16 mouse cellular contexts compared by ENCODE assay signal in the genomic region with DNA sequence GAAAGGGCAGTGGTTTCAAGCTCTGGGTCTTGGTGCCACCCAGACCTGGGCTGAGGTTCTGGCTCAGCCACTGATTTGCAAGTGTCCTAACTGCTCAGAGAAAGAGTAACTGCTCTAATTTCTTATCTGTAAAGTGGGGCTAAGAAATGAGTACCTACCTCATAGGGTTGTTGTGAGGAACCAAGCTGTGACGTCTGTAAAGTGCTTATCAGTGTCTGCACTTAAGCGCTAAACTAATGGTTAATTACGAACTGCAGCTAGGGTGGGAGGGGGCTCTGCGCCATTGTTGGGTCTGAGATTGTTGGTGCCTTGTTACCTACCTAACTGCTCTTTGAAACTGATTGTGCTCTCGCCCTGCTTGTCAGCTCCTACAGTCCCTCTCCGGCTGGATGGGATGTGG. TPM values are rescaled to one million over a fixed set of nuclear protein-coding genes. Genes with fewer than 3 reads are reported as not detected.
DNase-seq lines count a peak whose midpoint lies in the region; ATAC-seq lines count a peak whose summit lies in the region.
"Had no signal": no experiment of that assay in that cellular context is flagged by ENCODE, and none has a peak within 500 bp of the region (broad histone marks: within the 10 kb centered on the region; RNA-seq: fewer than 3 reads in every experiment).

No protein-coding gene starts in this region.

- H3K9me3 ChIP-seq in forebrain, embryonic 13.5 days (replicated peaks), result no peaks in the 10 kb centered on the region
- H3K9me3 ChIP-seq in forebrain, embryonic 11.5 days (ENCODE audit: control insufficient read depth, low read length), result no peaks in the 10 kb centered on the region
- H3K9me3 ChIP-seq in intestine, embryonic 14.5 days (ENCODE audit: control insufficient read depth, low read length), result no peaks in the 10 kb centered on the region
- no peaks in the 10 kb centered on the region for H3K9me3 ChIP-seq in intestine, embryonic 16.5 days (ENCODE audit: control insufficient read depth, low read length)
- H3K9me3 ChIP-seq in neural tube, embryonic 12.5 days, result no peaks in the 10 kb centered on the region
- H3K9me3 ChIP-seq in neural tube, embryonic 15.5 days (replicated peaks), result no peaks in the 10 kb centered on the region
- H3K9me3 ChIP-seq: limb, embryonic 15.5 days had no signal

- no peak for DNase-seq in forebrain, embryonic 11.5 days (ENCODE audit: low spot score)
- no peak for DNase-seq in intestine, embryonic 14.5 days (ENCODE audit: low spot score)
- DNase-seq in ovary, adult 18-20 months (ENCODE audit: low spot score), result no peak
- DNase-seq in thymus, adult 18-20 months, result no peak
- DNase-seq: adrenal gland, postnatal 14 days; cerebellum, adult 9-11 months; heart, postnatal 4 days; kidney, adult 8-10 months; right cerebral cortex, adult 18-20 months had no signal

- H3K27me3 ChIP-seq in forebrain, embryonic 13.5 days, result no peaks in the 10 kb centered on the region
- H3K27me3 ChIP-seq in forebrain, embryonic 11.5 days (ENCODE audit: control insufficient read depth, insufficient read depth, low read length), result no peaks in the 10 kb centered on the region
- H3K27me3 ChIP-seq in intestine, embryonic 14.5 days (replicated peaks; ENCODE audit: control insufficient read depth, insufficient read depth, low read length), result no peaks in the 10 kb centered on the region
- H3K27me3 ChIP-seq in intestine, embryonic 16.5 days (replicated peaks; ENCODE audit: control insufficient read depth, insufficient read depth, low read length), result no peaks in the 10 kb centered on the region
- H3K27me3 ChIP-seq in neural tube, embryonic 12.5 days (replicated peaks), result no peaks in the 10 kb centered on the region
- no peaks in the 10 kb centered on the region for H3K27me3 ChIP-seq in neural tube, embryonic 15.5 days (replicated peaks)
- H3K27me3 ChIP-seq: limb, embryonic 15.5 days had no signal

- H3K4me2 ChIP-seq in forebrain, embryonic 13.5 days, result 0 out of 2 replicates have a peak overlapping the region, but pooled peaks have one; percentile 16
- no peak overlapping the region for H3K4me2 ChIP-seq in forebrain, embryonic 11.5 days (ENCODE audit: low read depth, low read length, severe bottlenecking)
- H3K4me2 ChIP-seq in intestine, embryonic 14.5 days (ENCODE audit: low read length), result no peak overlapping the region
- no peak overlapping the region for H3K4me2 ChIP-seq in intestine, embryonic 16.5 days (ENCODE audit: low read depth, low read length)
- H3K4me2 ChIP-seq in neural tube, embryonic 12.5 days (replicated peaks), result peak overlapping the region; percentile 27
- H3K4me2 ChIP-seq in neural tube, embryonic 15.5 days, result no peak overlapping the region
- H3K4me2 ChIP-seq: limb, embryonic 15.5 days had no signal

- H3K27ac ChIP-seq in forebrain, embryonic 13.5 days, result no peak overlapping the region
- H3K27ac ChIP-seq in forebrain, embryonic 11.5 days (ENCODE audit: low read depth, low read length), result no peak overlapping the region
- peak overlapping the region; percentile 10; the same call in 1 of the 2 replicates for H3K27ac ChIP-seq in intestine, embryonic 14.5 days (ENCODE audit: low read depth)
- no peak overlapping the region for H3K27ac ChIP-seq in intestine, embryonic 16.5 days (ENCODE audit: low read length)
- H3K27ac ChIP-seq in neural tube, embryonic 12.5 days, result no peak overlapping the region
- no peak overlapping the region for H3K27ac ChIP-seq in neural tube, embryonic 15.5 days (replicated peaks)
- H3K27ac ChIP-seq: limb, embryonic 15.5 days had no signal

- peak overlapping the region; percentile 26; the same call in 1 of the 2 replicates for H3K9ac ChIP-seq in forebrain, embryonic 13.5 days
- no peak overlapping the region for H3K9ac ChIP-seq in forebrain, embryonic 11.5 days (ENCODE audit: low read length)
- no peak overlapping the region for H3K9ac ChIP-seq in intestine, embryonic 14.5 days (ENCODE audit: low read length)
- H3K9ac ChIP-seq in intestine, embryonic 16.5 days (ENCODE audit: low read depth, low read length), result no peak overlapping the region
- no peak overlapping the region for H3K9ac ChIP-seq in neural tube, embryonic 12.5 days
- no peak overlapping the region for H3K9ac ChIP-seq in neural tube, embryonic 15.5 days (replicated peaks)
- H3K9ac ChIP-seq: limb, embryonic 15.5 days had no signal

- H3K36me3 ChIP-seq in forebrain, embryonic 13.5 days (ENCODE audit: poor library complexity, severe bottlenecking), result peaks cover 99% of the 10 kb centered on the region
- peaks cover 76% of the 10 kb centered on the region for H3K36me3 ChIP-seq in forebrain, embryonic 11.5 days (ENCODE audit: control insufficient read depth, insufficient read depth, low read length)
- H3K36me3 ChIP-seq in intestine, embryonic 14.5 days (ENCODE audit: control insufficient read depth, insufficient read depth, low read length), result peaks cover 98% of the 10 kb centered on the region
- peaks cover 75% of the 10 kb centered on the region for H3K36me3 ChIP-seq in intestine, embryonic 16.5 days (ENCODE audit: control insufficient read depth, insufficient read depth, low read length)
- H3K36me3 ChIP-seq in neural tube, embryonic 12.5 days, result peaks cover 96% of the 10 kb centered on the region
- H3K36me3 ChIP-seq in neural tube, embryonic 15.5 days, result peaks cover 95% of the 10 kb centered on the region

- H3K4me1 ChIP-seq in forebrain, embryonic 13.5 days, result peaks cover 66% of the 10 kb centered on the region
- H3K4me1 ChIP-seq in forebrain, embryonic 11.5 days (replicated peaks; ENCODE audit: control insufficient read depth, insufficient read depth, low read length), result peaks cover 25% of the 10 kb centered on the region
- peaks cover 26% of the 10 kb centered on the region for H3K4me1 ChIP-seq in intestine, embryonic 14.5 days (replicated peaks; ENCODE audit: control insufficient read depth, insufficient read depth, low read length)
- H3K4me1 ChIP-seq in intestine, embryonic 16.5 days (ENCODE audit: control insufficient read depth, insufficient read depth, low read length), result peaks cover 79% of the 10 kb centered on the region
- H3K4me1 ChIP-seq in neural tube, embryonic 12.5 days, result peaks cover 70% of the 10 kb centered on the region
- H3K4me1 ChIP-seq in neural tube, embryonic 15.5 days, result peaks cover 69% of the 10 kb centered on the region

- ATAC-seq in forebrain, embryonic 13.5 days, result no peak
- no peak for ATAC-seq in forebrain, embryonic 11.5 days (replicated peaks; ENCODE audit: low FRiP score)
- ATAC-seq in intestine, embryonic 14.5 days (replicated peaks; ENCODE audit: low FRiP score, low TSS enrichment, low read depth), result no peak
- no peak for ATAC-seq in intestine, embryonic 16.5 days
- ATAC-seq in neural tube, embryonic 12.5 days (ENCODE audit: low FRiP score, low read depth), result no peak
- ATAC-seq in neural tube, embryonic 15.5 days (ENCODE audit: low FRiP score), result no peak
- ATAC-seq: forebrain, embryonic 16.5 days; lung, postnatal 0 days had no signal

- WGBS in forebrain, embryonic 13.5 days, result 56% methylated on average over 6 of the region's 6 CpGs
- WGBS in forebrain, embryonic 11.5 days, result 80% methylated on average over 6 of the region's 6 CpGs
- WGBS in intestine, embryonic 14.5 days, result 71% methylated on average over 6 of the region's 6 CpGs
- WGBS in intestine, embryonic 16.5 days, result 62% methylated on average over 6 of the region's 6 CpGs
- WGBS in neural tube, embryonic 12.5 days, result 71% methylated on average over 6 of the region's 6 CpGs
- 57% methylated on average over 6 of the region's 6 CpGs for WGBS in neural tube, embryonic 15.5 days

- H3K4me3 ChIP-seq in forebrain, embryonic 13.5 days, result no peak overlapping the region
- no peak overlapping the region for H3K4me3 ChIP-seq in forebrain, embryonic 11.5 days (ENCODE audit: low read depth, low read length)
- H3K4me3 ChIP-seq in intestine, embryonic 14.5 days (ENCODE audit: low read depth, low read length), result no peak overlapping the region
- no peak overlapping the region for H3K4me3 ChIP-seq in intestine, embryonic 16.5 days (ENCODE audit: low read length)
- H3K4me3 ChIP-seq in neural tube, embryonic 12.5 days, result 0 out of 2 replicates have a peak overlapping the region, but pooled peaks have one; percentile 5
- no peak overlapping the region for H3K4me3 ChIP-seq in neural tube, embryonic 15.5 days (replicated peaks)
- H3K4me3 ChIP-seq: limb, embryonic 15.5 days had no signal

RNA-seq across cellular contexts. Expression of a gene that starts 7.5 kb away (rescaled TPM):
- polyA plus RNA-seq in forebrain, embryonic 13.5 days (2015; fragmentation: Nextera tagmentation; extraction: Ambion mirVana), result 69.1 and 75.6 TPM in 2 replicates
- 70.6 and 74.0 TPM in 2 replicates for polyA plus RNA-seq in forebrain, embryonic 11.5 days (2014; fragmentation: Nextera tagmentation; extraction: Ambion mirVana)
- 188 and 194 TPM in 2 replicates for polyA plus RNA-seq in intestine, embryonic 14.5 days (2014; fragmentation: Nextera tagmentation; extraction: Ambion mirVana)
- 347 and 378 TPM in 2 replicates for polyA plus RNA-seq in intestine, embryonic 16.5 days (2015; fragmentation: Nextera tagmentation; extraction: Ambion mirVana)
- 82.2 and 89.2 TPM in 2 replicates for polyA plus RNA-seq in neural tube, embryonic 12.5 days (2016; fragmentation: Nextera tagmentation; extraction: Ambion mirVana)
- 91.4 and 114 TPM in 2 replicates for polyA plus RNA-seq in neural tube, embryonic 15.5 days (2015; fragmentation: Nextera tagmentation; extraction: Ambion mirVana)

RNA-seq across cellular contexts. Expression of a gene that starts 9.2 kb away (rescaled TPM):
- polyA plus RNA-seq in forebrain, embryonic 13.5 days (2015; fragmentation: Nextera tagmentation; extraction: Ambion mirVana), result 264 and 282 TPM in 2 replicates
- polyA plus RNA-seq in forebrain, embryonic 11.5 days (2014; fragmentation: Nextera tagmentation; extraction: Ambion mirVana), result 338 and 382 TPM in 2 replicates
- 232 and 241 TPM in 2 replicates for polyA plus RNA-seq in intestine, embryonic 14.5 days (2014; fragmentation: Nextera tagmentation; extraction: Ambion mirVana)
- polyA plus RNA-seq in intestine, embryonic 16.5 days (2015; fragmentation: Nextera tagmentation; extraction: Ambion mirVana), result 142 and 146 TPM in 2 replicates
- polyA plus RNA-seq in neural tube, embryonic 12.5 days (2016; fragmentation: Nextera tagmentation; extraction: Ambion mirVana), result 264 and 338 TPM in 2 replicates
- 158 and 164 TPM in 2 replicates for polyA plus RNA-seq in neural tube, embryonic 15.5 days (2015; fragmentation: Nextera tagmentation; extraction: Ambion mirVana)

RNA-seq across cellular contexts. Expression of a gene that starts 16.1 kb away (rescaled TPM):
- 2.5 and 3.3 TPM in 2 replicates for polyA plus RNA-seq in forebrain, embryonic 13.5 days (2015; fragmentation: Nextera tagmentation; extraction: Ambion mirVana)
- polyA plus RNA-seq in forebrain, embryonic 11.5 days (2014; fragmentation: Nextera tagmentation; extraction: Ambion mirVana), result 1.1 and 1.7 TPM in 2 replicates
- 604 and 737 TPM in 2 replicates for polyA plus RNA-seq in intestine, embryonic 14.5 days (2014; fragmentation: Nextera tagmentation; extraction: Ambion mirVana)
- polyA plus RNA-seq in intestine, embryonic 16.5 days (2015; fragmentation: Nextera tagmentation; extraction: Ambion mirVana), result 2,407 and 2,590 TPM in 2 replicates
- polyA plus RNA-seq in neural tube, embryonic 12.5 days (2016; fragmentation: Nextera tagmentation; extraction: Ambion mirVana), result 4.6 and 4.9 TPM in 2 replicates
- 5.4 and 85.2 TPM in 2 replicates for polyA plus RNA-seq in neural tube, embryonic 15.5 days (2015; fragmentation: Nextera tagmentation; extraction: Ambion mirVana)

RNA-seq across cellular contexts. Expression of a gene that starts 28.8 kb away (rescaled TPM):
- 1.7 and 2.0 TPM in 2 replicates for polyA plus RNA-seq in forebrain, embryonic 13.5 days (2015; fragmentation: Nextera tagmentation; extraction: Ambion mirVana)
- polyA plus RNA-seq in forebrain, embryonic 11.5 days (2014; fragmentation: Nextera tagmentation; extraction: Ambion mirVana), result 2.1 and 2.4 TPM in 2 replicates
- 3.5 and 4.3 TPM in 2 replicates for polyA plus RNA-seq in intestine, embryonic 14.5 days (2014; fragmentation: Nextera tagmentation; extraction: Ambion mirVana)
- 5.2 and 5.9 TPM in 2 replicates for polyA plus RNA-seq in intestine, embryonic 16.5 days (2015; fragmentation: Nextera tagmentation; extraction: Ambion mirVana)
- 2.8 TPM in 2 replicates for polyA plus RNA-seq in neural tube, embryonic 12.5 days (2016; fragmentation: Nextera tagmentation; extraction: Ambion mirVana)
- polyA plus RNA-seq in neural tube, embryonic 15.5 days (2015; fragmentation: Nextera tagmentation; extraction: Ambion mirVana), result 2.9 and 7.0 TPM in 2 replicates

RNA-seq across cellular contexts. Expression of a gene that starts 46.1 kb away (rescaled TPM):
- polyA plus RNA-seq in forebrain, embryonic 13.5 days (2015; fragmentation: Nextera tagmentation; extraction: Ambion mirVana), result 2.0 and 2.4 TPM in 2 replicates
- 0.52 and 0.88 TPM in 2 replicates for polyA plus RNA-seq in forebrain, embryonic 11.5 days (2014; fragmentation: Nextera tagmentation; extraction: Ambion mirVana)
- polyA plus RNA-seq in intestine, embryonic 14.5 days (2014; fragmentation: Nextera tagmentation; extraction: Ambion mirVana), result 0.42 and 0.58 TPM in 2 replicates
- 0.56 and 0.97 TPM in 2 replicates for polyA plus RNA-seq in intestine, embryonic 16.5 days (2015; fragmentation: Nextera tagmentation; extraction: Ambion mirVana)
- polyA plus RNA-seq in neural tube, embryonic 12.5 days (2016; fragmentation: Nextera tagmentation; extraction: Ambion mirVana), result 2.1 and 3.0 TPM in 2 replicates
- polyA plus RNA-seq in neural tube, embryonic 15.5 days (2015; fragmentation: Nextera tagmentation; extraction: Ambion mirVana), result 3.3 and 4.8 TPM in 2 replicates

Comparison
In these comparisons a context has a peak if more than half of its experiments do, and no peak if none do; other contexts are left out.
1. H3K4me2 ChIP-seq: peak in forebrain, embryonic 13.5 days (single experiment) and neural tube, embryonic 12.5 days (single experiment); none in forebrain, embryonic 11.5 days (single experiment), intestine, embryonic 14.5 days (single experiment), intestine, embryonic 16.5 days (single experiment) and neural tube, embryonic 15.5 days (single experiment).